Mouse (Mus musculus) ovary, postnatal 36 days (tissue): ENCODE measurements around the gene Sdsl.
"Not testable (repeated sequence)": the region's sequence is repeated elsewhere in the genome, so short reads cannot be mapped to it uniquely, and the experiment has no call there.

Experiments
- DNase-seq: peaks from one replicate; pipeline ENCODE4 v3.0.0; 2022; ENCODE audit warnings: low spot score, mixed read lengths

Sdsl gene

DNA sequence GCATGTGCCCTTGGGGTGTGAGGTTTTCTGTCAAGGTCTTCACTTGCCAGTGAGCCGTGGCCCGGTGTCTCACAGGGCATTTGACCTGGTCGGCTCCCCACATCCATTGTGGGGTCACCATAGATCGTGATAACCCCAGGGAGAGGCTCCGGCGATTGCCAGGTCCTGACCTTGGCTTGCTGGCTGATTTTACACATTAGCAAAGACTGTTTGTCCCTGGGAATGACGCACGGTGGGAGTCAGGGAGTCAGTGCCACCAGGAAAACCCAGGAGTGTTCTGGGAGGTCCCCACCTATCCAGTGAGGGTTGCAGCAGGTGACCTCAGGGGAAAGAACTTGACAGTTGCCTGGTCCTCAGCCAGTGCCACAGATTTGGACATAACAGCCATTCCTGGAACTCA is at the start of gene Sdsl:
Sdsl (minus strand) TSS at position 41 of the 400 bp plus-strand sequence.
- no peak for DNase-seq

DNA sequence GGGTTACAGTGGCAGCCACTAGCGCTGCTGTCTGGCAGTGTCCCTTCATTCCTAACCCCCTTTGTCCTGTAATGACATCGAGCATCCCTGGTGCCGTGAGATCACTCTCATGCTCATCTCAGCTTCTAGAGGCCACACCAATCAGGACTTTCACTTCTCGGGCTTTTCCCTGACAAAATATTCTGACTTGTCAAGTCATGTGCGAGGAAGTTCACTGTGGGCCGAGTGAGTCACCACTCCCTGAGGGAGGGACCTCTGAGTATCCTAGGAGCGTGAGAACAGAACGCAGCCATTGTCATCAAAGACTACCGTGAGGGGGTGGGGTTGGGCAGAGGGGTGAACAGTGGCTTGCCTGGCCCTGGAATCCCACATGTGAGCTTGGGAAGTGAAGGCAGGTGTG is 44.9 kb upstream of the Sdsl start:
- no peak for DNase-seq

DNA sequence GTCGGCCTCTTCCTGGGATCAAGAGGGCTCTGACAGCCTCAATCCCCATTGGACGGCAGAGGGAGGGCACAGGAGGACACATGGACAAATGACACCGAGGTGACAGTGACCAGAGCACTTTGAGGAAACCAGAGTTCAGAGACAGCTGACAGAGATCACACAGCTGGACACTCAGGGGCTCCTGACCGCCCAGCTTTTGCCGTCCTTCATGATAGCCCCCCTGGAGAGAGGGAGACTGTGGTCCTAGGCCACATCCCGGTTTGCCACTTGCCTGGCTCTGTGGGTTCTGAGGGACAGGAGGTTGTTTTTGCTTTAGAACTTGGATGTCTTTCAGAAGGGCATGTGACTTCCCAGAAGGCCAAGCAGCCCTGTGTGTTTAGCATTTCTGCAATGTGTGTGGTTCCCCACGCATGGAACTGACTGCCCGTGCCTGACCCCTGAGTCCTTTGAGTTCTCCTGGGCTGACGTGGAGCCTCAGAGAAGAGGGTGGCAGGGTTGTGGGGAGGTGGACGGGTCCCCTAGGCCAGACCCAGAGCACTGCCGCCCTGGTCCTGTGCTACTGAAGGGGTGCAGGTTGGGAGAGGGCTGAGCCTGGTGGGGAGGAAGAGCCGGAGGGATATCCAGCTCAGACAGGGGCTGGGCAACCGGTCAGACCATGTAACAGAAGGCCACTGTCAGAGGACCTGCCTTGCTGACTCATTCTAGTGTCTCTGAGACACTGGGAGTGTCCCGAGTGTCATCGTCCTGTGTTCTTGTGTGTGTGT is 43.8 kb upstream of the Sdsl start:
- DNase-seq, result peak; percentile 31

DNA sequence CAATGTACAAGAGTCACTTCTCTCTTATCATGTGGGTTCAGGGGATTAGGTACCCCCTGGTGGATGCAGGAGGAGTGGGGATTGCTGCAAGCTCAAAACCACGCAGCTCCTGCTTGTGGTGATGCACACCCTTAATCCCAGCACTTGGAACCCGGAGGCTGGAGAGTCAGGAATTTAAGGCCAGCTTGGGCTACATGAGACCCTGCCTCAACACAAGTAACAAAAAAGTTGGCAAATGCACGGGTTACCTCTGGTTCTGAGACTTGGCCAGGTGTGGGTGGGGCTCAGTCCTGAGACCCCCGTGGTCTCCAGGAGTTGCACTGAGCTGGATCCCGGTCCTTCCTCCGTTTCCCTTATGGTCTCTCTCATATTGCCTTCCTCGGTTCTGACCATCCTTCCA is 42.8 kb upstream of the Sdsl start:
- no peak for DNase-seq

DNA sequence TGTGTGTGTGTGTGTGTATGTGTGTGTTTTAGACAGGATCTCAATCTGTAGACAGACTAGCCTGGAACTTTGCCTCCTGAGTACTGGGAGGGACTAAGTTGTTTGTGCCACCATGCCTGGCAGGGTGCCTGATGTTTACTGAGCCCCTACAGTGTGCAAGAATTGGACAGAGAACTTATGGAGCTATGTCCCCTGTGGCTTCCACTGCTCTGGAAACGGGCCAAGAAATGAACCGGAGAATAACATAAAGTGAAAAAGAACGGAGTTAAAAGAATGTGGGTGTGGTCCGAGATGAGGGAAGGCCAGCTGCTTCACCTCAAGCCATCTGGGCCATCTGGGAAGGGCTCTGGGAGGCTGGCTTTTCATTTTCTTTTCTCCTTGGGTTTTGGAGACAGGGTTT is 42.1 kb upstream of the Sdsl start:
- no peak for DNase-seq

DNA sequence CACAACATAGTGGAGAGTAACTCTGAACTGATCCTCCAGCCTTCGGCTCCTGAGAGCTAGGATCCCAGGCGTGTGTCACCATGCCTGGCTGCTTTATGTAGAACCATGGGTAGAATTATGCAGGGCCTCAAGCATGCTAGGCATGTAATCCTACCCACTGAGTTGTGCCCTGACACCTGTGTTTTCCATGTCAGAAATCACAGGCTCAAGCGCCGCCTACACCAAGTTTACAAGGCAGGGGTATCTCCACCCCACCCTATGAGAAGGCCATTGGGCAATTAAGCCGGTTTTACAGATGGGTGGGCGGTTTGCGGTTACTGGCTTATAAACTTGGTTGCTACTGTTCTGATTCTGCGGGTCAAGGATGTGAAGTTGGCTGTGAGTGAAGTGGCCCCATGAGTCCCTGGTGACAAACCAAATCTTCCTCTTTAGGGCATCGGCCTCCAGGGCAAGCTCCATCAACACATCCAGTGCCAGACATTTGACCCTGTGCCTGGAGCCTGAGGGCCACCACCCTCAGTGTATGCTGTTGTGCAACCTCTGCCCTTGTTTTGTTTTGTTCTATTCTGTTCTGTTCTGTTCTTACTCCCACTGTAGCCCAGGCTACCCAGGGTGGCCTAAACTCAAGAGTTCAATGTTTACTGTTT is 41.5 kb upstream of the Sdsl start:
- DNase-seq, result no peak

DNA sequence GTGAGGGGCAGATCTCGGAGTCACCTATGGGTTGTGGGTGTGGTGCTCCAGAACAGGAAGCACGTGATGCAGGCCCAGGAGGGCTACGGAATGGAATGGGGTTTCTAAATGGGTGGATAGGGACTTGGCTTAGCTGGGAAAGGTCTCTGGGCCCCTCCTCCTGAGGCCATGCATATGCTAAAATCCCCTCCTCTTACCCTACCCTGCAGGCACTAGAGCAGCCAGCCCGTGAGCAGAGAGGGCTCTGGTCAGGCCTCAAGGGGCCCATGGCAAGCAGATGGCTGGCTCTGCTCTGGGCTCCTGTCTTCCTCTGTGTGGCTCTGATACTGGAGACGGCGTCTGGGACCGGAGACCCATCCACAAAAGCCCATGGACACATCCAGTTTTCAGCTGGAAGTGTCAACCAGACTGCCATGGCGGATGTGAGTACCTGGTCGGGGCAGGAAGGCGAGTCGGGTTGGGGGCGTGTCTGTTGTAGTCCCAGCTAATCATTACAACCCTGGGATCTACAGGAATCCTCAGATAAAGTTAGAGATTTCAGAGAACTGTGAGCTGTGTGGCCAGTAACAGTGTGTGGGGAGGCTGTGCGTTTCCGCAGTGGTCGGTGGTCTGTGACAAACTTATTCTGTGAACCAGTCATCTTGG is 40.4 kb upstream of the Sdsl start:
- DNase-seq, result no peak

DNA sequence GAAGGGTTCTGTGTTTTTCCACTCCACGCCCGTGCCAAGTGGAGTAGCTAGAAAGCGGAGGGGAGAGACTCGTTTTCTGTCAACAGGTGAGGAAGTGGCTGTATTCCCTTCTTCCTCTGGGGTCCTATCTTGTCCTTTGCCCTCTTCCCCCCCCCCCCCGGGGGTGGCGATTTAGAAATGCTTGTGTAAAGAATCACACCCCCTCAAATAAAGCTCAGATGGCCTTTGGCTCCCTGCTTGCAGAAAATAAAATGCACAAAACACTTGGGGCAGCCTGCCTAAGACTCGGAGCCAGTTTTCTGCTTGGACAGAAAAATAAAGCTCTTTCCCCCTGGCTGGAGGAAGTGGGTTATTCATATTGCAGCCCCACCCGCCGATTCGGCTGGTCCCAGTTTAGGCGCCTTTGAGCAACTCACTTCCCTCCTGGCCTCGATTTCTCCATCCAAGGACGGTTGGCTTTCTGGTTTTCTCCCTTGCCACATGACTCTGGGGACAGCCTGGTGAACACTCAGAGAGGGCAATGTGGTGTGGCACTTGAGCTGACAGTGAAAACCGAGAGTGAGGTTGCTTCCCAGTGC is 39.1 kb upstream of the Sdsl start:
- DNase-seq, result no peak

DNA sequence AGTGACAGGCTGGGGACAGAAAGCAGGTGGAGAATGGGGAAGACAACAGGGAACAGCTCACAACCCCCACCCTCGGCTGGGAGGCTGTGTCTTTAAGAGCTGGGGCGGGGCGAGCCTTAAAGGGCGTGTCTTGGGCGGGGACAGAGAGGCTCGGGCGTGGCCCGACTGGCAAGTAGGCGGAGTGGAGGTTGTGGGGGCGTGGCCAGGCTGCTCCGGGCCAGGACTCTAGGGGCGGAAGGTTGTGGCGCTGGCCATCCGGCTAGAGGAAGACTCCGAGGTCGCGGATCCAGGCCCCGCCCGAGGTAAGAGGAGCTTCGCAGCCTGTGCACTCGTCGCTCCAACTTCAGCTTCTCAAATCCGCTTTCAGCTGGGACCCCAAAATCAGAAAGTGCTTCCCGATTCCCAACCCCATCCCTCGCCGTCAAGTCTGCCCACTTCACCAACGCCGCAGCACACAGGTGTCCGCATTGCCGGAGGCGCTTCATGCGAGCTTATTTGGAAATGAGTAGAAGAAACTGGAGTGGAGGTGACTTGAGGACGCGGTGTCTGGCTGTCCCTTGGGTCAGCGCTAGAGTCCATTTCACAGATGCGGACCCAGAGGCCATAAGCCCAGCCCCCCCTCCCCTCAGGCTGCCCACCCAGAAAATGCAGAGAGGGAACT is 38.5 kb upstream of the Sdsl start, which contains the start of gene Slc8b1:
Slc8b1 (plus strand) TSS at position 187 of the 661 bp plus-strand sequence.
- DNase-seq, result peak; percentile 97

DNA sequence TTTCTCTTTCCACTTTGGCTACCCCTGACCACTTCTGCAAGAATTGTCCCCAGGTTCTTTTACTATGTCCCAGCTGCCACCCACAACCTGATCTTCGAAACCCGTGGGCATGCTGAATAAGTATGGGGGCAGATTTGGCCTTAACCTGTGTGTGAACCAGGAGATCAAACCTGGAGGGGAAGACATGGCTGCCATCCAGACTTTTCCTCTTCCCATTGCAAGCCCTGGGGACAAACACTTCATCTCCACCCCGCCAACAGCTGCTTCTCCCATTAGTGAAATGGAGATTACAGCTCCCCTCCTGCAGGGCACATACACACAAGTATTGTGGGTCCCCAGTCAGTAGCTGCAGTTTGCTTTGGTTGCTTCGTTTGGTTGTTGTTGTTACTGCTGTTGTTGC is 34.7 kb upstream of the Sdsl start:
- no peak for DNase-seq

DNA sequence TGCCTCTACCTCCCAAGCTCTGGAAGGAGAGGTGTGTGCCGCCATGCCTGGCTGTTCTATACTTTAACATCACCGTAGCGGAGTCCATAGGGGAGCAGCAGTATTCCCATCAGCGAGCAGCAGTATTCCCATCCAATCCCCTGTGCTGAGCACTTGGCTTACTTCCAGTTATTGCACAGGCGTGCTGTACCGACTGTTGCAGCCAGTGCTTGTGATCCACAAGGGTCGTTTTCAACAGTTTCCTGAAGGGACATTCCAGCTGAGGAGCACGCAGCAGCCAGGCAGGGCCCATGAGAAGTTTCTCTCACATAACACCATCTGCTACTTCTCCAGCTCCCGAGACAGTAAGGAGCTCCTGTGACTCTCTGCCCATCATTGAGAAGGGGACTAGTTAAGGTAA is 33.9 kb upstream of the Sdsl start:
- DNase-seq, result no peak

DNA sequence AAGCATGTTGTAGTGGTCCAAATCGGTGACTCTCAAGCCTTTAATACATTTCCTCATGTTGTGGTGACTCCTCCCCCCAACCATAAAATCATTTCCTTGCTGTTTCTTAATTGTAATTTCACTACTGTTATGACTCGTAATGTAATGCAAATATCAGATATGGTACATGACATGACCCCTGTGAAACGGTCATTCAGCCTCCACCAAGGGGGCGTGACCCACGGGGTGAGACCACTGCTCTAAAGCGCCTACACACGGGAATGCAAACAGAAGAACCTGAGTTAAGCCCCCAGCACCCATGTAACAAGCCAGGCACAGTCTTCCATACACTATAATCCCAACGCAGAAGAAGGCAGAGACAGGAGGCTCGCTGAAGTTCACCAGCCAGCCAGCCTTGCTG is 33.2 kb upstream of the Sdsl start:
- DNase-seq, result no peak

DNA sequence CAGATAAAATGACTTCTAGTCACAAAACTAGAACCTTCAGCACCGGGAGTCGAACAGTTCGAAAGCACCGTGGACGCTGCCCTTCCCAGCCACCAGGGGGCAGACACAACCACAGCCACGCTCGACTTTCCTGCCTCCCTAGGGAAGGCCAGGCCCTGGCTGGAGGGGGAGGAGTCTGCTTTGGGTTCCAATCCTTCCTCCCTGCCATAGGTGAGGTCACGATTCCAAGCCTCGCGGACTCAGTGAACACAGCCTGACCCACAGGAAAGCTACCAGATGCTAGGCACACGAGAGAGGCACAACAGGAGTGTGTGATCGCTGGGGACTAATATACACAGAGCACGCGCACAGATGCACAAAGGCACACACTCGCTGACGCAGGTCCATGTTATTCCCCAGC is 32.8 kb upstream of the Sdsl start:
- DNase-seq, result peak; percentile 77

DNA sequence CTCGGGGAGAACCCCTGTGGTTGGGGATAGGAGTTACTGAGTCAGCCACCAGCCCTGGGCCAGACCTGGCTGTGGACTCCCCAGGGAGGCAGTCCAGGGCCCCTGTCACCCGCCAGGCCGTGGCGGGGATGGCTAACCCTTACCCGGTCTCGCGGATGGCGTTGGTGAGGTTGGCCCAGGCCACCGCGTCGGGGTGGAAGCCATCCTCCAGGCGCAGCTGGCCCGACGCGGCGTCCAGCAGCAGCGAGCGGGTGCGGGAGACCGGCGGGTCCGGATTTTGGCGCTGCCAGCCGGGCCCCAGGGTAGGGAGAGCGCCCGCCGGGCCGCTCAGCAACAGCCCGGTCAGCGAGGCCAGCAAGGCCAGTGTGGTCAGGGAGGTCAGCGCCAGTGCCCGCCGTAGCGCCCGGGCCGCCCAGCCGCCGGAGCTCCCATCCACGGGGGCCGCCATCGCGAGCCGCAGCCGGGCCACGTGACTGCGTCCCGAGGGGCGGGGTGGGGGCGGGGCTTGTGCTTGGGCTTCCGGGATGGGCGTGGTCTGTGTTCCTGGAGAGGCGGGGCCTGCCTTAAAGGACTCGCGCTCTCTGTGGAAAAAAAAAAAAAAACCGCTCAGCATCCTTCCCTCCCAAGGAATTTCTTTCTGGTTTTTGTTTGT is 30.7 kb upstream of the Sdsl start, which contains the start of gene Plbd2:
Plbd2 (minus strand) TSS at position 482 of the 652 bp plus-strand sequence.
- DNase-seq, result peak; percentile 79

DNA sequence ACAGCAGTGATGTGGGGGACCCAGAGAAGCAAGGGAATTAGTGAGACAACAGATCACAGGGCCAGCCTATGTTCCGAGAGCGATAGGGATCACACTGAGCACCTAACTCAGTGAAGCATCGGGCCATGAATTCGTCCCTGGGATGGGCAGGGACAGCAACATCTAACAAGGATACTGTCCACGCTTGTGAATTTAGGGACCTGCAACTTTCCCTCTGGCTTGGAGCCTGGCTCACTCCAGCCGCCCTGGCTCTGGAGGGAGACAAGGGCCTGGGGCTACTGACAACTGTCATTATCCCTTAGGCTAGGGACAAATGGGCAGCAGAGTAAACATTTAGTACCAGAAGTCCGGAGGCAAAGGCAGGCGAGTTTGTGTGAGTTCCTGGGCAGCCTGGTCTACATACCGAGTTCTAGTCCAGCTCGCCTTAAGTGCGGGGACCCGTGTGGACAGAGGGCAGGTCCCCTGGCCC is 30.1 kb upstream of the Sdsl start:
- no peak for DNase-seq

DNA sequence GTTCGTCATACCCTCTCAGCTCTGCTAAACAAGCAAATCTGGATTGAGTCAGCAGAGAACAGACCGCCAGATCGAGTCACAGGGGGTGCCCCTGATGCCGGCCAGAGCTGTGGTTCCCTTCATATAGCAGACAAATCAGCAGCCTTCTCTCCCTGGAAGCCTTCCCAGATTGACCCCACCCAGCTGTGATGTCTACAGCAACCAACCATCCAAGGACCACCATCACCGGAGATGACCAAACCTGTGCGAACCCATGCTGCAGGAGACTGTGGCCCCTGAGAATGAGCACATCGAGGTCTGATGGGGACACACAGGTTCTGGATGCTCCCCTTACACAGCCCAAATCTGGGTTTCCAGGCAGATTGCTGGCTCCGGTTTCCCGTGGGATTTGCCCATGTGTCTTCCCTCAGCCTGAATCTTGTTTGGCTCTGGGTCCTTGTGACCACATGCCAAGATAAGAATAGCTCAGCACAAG is 29.6 kb upstream of the Sdsl start:
- no peak for DNase-seq

DNA sequence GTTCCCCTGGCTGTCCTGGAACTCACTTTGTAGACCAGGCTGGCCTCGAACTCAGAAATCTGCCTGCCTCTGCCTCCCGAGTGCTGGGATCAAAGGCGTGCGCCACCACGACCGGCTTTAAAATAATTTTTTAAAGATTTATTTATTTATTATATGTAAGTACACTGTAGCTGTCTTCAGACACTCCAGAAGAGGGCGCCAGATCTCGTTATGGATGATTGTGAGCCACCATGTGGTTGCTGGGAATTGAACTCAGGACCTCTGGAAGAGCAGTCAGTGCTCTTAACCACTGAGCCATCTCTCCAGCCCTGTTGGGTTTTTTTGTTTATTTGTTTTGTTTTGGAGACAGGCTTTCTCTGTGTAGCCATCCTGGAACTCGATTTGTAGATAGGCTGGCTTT is 28.0 kb upstream of the Sdsl start:
- DNase-seq, result not testable (repeated sequence)

DNA sequence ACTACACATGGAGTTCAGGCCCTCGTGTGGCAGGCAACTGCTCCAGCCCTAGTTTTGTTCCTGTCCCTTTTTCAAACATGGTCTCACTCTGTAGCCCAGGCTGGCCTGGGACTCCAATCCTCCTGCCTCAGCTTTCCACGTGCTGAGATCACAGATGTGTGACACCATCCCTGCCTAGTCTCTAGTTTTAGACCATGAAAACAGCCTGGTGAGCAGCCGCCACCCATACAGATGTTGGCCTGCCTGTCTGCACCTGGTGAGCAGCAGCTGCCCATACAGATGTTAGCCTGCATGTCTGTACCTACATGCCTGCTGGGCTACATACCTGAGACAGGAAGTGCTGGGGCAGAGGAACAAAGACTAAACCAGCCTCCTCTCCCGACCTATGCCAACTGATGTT is 26.6 kb upstream of the Sdsl start:
- no peak for DNase-seq

DNA sequence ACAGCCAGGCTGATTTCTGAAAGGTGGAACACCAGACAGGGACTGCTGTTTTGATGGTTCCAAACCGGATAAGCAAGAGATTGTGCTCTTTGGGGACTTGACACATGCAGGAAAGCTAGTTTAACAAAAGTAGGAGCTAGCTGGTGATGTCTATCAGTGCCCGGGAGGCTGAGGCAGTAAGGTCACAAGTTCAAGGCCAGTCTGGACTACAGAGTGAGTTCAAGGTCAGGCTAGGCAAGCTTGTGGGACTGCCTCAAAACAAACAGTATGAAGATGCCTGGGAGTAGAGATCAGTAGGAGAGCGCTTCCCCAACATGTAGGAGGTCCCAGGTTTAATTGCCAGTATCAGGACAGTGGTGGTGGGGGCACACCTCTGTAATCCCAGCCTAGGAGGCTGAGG is 24.5 kb upstream of the Sdsl start:
- no peak for DNase-seq

DNA sequence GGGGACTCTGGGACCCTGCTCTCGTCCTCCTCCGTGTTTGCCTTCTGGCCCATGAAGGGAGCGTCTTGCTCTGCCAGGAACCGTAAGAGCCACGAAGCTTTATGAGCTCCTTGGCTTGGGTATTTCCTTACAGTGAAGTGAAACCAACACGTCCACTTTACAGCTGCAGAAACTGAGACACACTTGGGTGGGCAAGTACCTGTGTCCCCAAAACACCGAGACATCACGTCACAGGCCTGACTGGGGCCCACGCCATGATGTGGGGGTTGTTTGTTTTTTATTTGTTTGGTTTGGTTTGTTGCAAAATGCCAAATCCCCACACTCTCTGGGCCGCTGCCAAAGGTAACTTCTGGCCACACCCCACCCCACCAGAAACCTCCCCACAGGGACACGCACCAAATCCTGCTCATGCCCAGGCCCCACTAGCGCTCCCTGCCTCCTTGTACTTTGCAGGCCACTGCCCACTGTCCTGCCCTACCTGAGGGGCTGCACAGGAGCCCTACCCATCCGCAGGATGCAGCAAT is 23.2 kb upstream of the Sdsl start:
- DNase-seq, result no peak

DNA sequence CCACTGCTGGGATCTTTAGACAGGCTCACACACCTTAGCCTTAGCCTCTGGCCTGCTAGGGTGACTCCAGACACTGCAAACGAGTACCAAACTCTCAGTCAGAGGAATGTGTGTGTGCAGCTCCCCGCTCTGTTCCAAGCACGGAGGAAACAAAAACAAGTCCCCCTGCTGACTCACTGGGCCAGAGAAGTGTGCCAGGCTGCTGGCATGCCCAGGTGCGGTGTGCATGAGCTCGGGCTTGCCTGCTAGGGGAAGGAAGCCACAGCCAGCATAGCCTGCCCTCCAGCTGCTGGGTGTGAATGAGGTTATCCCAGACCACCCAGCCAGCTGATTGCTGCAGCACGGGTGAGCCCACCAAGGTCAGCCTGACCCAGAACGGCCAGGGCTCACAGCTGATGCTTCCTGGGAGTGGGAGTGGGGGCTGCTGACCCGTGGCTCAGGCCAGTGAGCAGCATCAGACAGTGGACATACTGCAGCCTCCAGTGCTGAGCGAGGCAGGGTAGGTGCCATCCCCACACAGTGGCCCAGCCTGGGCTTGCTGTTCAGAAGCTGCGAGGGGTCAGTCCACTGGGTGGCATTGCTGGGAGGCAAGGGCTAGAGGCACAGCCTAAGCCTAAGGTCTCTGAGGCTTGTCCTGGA is 22.6 kb upstream of the Sdsl start:
- peak; percentile 48 for DNase-seq
